Mouse (Mus musculus): ENCODE measurements around the gene Rbbp4. TPM values are rescaled to one million over a fixed set of nuclear protein-coding genes. Genes with fewer than 3 reads are reported as not detected.

Rbbp4 gene
- total and polyA plus RNA-seq, 3 experiments = 50.9 to 127 TPM; not detected in 1

GRCm38 (mm10) chr4:129263225-129264021, 71.7 kb downstream of the Rbbp4 start:
- H3K4me1 ChIP-seq (ENCODE audit: control insufficient read depth in 1 of 2, insufficient read depth in 2 of 2, low read length in 2 of 2) = peaks cover 5 to 15% of the 10 kb centered on the region in 2 experiments; a peak in 3 of 4 replicates
- DNase-seq (ENCODE audit: low read depth, low spot score) = peak; percentile 84
- peak; percentile 79 for TF ChIP-seq TCF12 (IDR thresholded peaks at IDR 0.05; ENCODE audit: low read depth, low read length)
- peak; percentile 60; the same call in 1 of the 2 replicates for TF ChIP-seq BHLHE40 (IDR thresholded peaks at IDR 0.05; ENCODE audit: borderline replicate concordance, low read depth, low read length)
- TF ChIP-seq POLR2A (IDR thresholded peaks at IDR 0.05; ENCODE audit: control insufficient read depth in 1 of 2, insufficient read depth in 1 of 2, low read depth in 1 of 2, low read length in 2 of 2, poor library complexity in 1 of 2) = peak in 1 of 2 experiments; percentile 37; a peak in 1 of 4 replicates
- TF ChIP-seq UBTF (IDR thresholded peaks at IDR 0.05; ENCODE audit: borderline replicate concordance, insufficient read depth, low read depth, low read length) = no peak
- TF ChIP-seq E2F4 (IDR thresholded peaks at IDR 0.05; ENCODE audit: borderline replicate concordance, low read depth, low read length) = no peak
- no peak for TF ChIP-seq ZNF384 (IDR thresholded peaks at IDR 0.05; ENCODE audit: low read depth, low read length)
- no peak for TF ChIP-seq POLR2AphosphoS5 (IDR thresholded peaks at IDR 0.05; ENCODE audit: borderline replicate concordance, low read depth, low read length)
- peak; percentile 59 for TF ChIP-seq GATA1 (IDR thresholded peaks at IDR 0.05; ENCODE audit: low read depth, low read length)
- TF ChIP-seq MEF2A (IDR thresholded peaks at IDR 0.05; ENCODE audit: extremely low read depth, insufficient replicate concordance, low read depth, low read length, poor library complexity, severe bottlenecking) = no peak
- no peak; the same call in 1 of the 2 replicates for TF ChIP-seq HCFC1 (IDR thresholded peaks at IDR 0.05; ENCODE audit: low read depth, low read length)
- peak; percentile 48; the same call in 1 of the 2 replicates for TF ChIP-seq ELF1 (IDR thresholded peaks at IDR 0.05; ENCODE audit: low read depth, low read length)
- peak; percentile 82 for TF ChIP-seq SIN3A (IDR thresholded peaks at IDR 0.05; ENCODE audit: low read length)
- TF ChIP-seq RCOR1 (IDR thresholded peaks at IDR 0.05; ENCODE audit: low read depth, low read length) = peak; percentile 48; the same call in 1 of the 2 replicates
- peak; percentile 93 for TF ChIP-seq MYC (IDR thresholded peaks at IDR 0.05; ENCODE audit: low read depth, low read length)
- TF ChIP-seq ZKSCAN1 (IDR thresholded peaks at IDR 0.05; ENCODE audit: low read depth, low read length) = no peak
- no peak for TF ChIP-seq RAD21 (IDR thresholded peaks at IDR 0.05; ENCODE audit: low read depth, low read length)
- TF ChIP-seq USF1 (IDR thresholded peaks at IDR 0.05; ENCODE audit: low read depth, low read length) = peak; percentile 70
- TF ChIP-seq MYB (IDR thresholded peaks at IDR 0.05; ENCODE audit: low read depth, low read length) = no peak
- TF ChIP-seq MAFK (IDR thresholded peaks at IDR 0.05; ENCODE audit: borderline replicate concordance, low read depth, low read length) = peak; percentile 33; the same call in 1 of the 2 replicates
- no peak for TF ChIP-seq ZMIZ1 (IDR thresholded peaks at IDR 0.05; ENCODE audit: low read depth, low read length)
- no peak for TF ChIP-seq NELFE (IDR thresholded peaks at IDR 0.05; ENCODE audit: low read depth, low read length)
- TF ChIP-seq CTCF (IDR thresholded peaks at IDR 0.05 in 2 of 3, conservative IDR thresholded peaks at IDR 0.05 in 1 of 3; ENCODE audit: control insufficient read depth in 1 of 3, insufficient read depth in 1 of 3, low read depth in 2 of 3, low read length in 3 of 3, poor library complexity in 1 of 3, severe bottlenecking in 1 of 3) = no peak
- no peak for TF ChIP-seq TBP (IDR thresholded peaks at IDR 0.05; ENCODE audit: low read depth, low read length)
- no peak for TF ChIP-seq CHD2 (IDR thresholded peaks at IDR 0.05; ENCODE audit: low read length)
- no peak for TF ChIP-seq ZC3H11A (IDR thresholded peaks at IDR 0.05; ENCODE audit: low read depth, low read length)
- TF ChIP-seq CHD1 (IDR thresholded peaks at IDR 0.05; ENCODE audit: low read depth, low read length) = 0 out of 2 replicates have a peak, but pooled peaks have one; percentile 39
- peak; percentile 66; the same call in 1 of the 2 replicates for TF ChIP-seq JUND (IDR thresholded peaks at IDR 0.05; ENCODE audit: low read depth, low read length)
- TF ChIP-seq GABPA (IDR thresholded peaks at IDR 0.05; ENCODE audit: low read depth, low read length) = peak; percentile 89
- TF ChIP-seq USF2 (IDR thresholded peaks at IDR 0.05; ENCODE audit: borderline replicate concordance in 1 of 2, insufficient read depth in 1 of 2, low read depth in 1 of 2, low read length in 2 of 2) = no peak
- peak; percentile 54; the same call in 1 of the 2 replicates for TF ChIP-seq MAZ (IDR thresholded peaks at IDR 0.05; ENCODE audit: low read depth, low read length)
- peak; percentile 65 to 84 for TF ChIP-seq EP300 (IDR thresholded peaks at IDR 0.05; ENCODE audit: low read depth in 1 of 2, low read length in 2 of 2)
- peak; percentile 89 for TF ChIP-seq MAX (IDR thresholded peaks at IDR 0.05; ENCODE audit: low read length)
- TF ChIP-seq ETS1 (IDR thresholded peaks at IDR 0.05; ENCODE audit: low read depth, low read length) = peak; percentile 98
- TF ChIP-seq MXI1 (IDR thresholded peaks at IDR 0.05; ENCODE audit: low read depth, low read length) = peak; percentile 81
- H3K79me2 ChIP-seq (ENCODE audit: control insufficient read depth, insufficient read depth, low read length, poor library complexity) = no peaks in the 10 kb centered on the region
- no peaks in the 10 kb centered on the region for H3K9me3 ChIP-seq (replicated peaks; ENCODE audit: insufficient read depth, low read length)
- H3K27me3 ChIP-seq (ENCODE audit: control insufficient read depth in 1 of 2, insufficient read depth in 2 of 2, low read length in 2 of 2) = no peaks in the 10 kb centered on the region
- peaks cover 0 to 5% of the 10 kb centered on the region in 2 experiments; a peak in 2 of 4 replicates for H3K36me3 ChIP-seq (ENCODE audit: control insufficient read depth in 1 of 2, insufficient read depth in 2 of 2, low read length in 2 of 2)
- peak overlapping the region; percentile 46 for H3K9ac ChIP-seq (ENCODE audit: control insufficient read depth, low read depth, low read length, poor library complexity, severe bottlenecking)
- peak overlapping the region; percentile 23 to 40; a peak in 3 of 4 replicates for H3K4me3 ChIP-seq (ENCODE audit: control insufficient read depth in 1 of 2, insufficient read depth in 1 of 2, low read depth in 2 of 2, low read length in 2 of 2)
- H3K27ac ChIP-seq (ENCODE audit: control insufficient read depth, low read depth, low read length) = peak overlapping the region; percentile 11; the same call in 1 of the 2 replicates

All from MEL (cell line).